Mouse (Mus musculus): ENCODE results near the gene Olfr951. TPM values are rescaled to one million over a fixed set of nuclear protein-coding genes. Genes with fewer than 3 reads are reported as not detected.

Olfr951 gene
- polyA plus RNA-seq (2014; fragmentation: Nextera tagmentation; extraction: Ambion mirVana): not detected in 2 replicates

- WGBS: 87% methylated on average over 2 of the region's 2 CpGs
These were observed at the start of gene Olfr951 for GRCm38 (mm10) chr9:39387110-39387509. Gene Olfr951 (plus strand): TSS chr9:39387410.

GRCm38 (mm10) chr9:39427048-39427447, 39.8 kb downstream of the Olfr951 start, which contains the start of gene Olfr952:
Gene Olfr952 (minus strand): TSS chr9:39427148.
- Histone ChIP-seq H3K9me3 (replicated peaks; ENCODE audit: control insufficient read depth, low read length) (no peaks in the 10 kb centered on the region), H3K27me3 (ENCODE audit: control insufficient read depth, insufficient read depth, low read length) (no peaks in the 10 kb centered on the region), H3K4me3 (ENCODE audit: low read depth, low read length) (no peak within 1 kb of the TSS), H3K4me1 (ENCODE audit: control insufficient read depth, insufficient read depth, low read length) (no peaks in the 10 kb centered on the region), H3K27ac (replicated peaks; ENCODE audit: low read depth, low read length) (no peak within 1 kb of the TSS), H3K9ac (replicated peaks; ENCODE audit: low read length) (no peak within 1 kb of the TSS), H3K36me3 (replicated peaks; ENCODE audit: control insufficient read depth, insufficient read depth, low read depth, low read length) (no peaks in the 10 kb centered on the region), H3K4me2 (ENCODE audit: low read depth, low read length) (no peak within 1 kb of the TSS)
- ATAC-seq (replicated peaks; ENCODE audit: insufficient number of reproducible peaks, low FRiP score, low TSS enrichment, low read depth): no peak
- no peak for DNase-seq (ENCODE audit: low spot score)

More at GRCm38 (mm10) chr9:39387110-39387509, at the start of gene Olfr951:
- ATAC-seq (replicated peaks; ENCODE audit: insufficient number of reproducible peaks, low FRiP score, low TSS enrichment, low read depth) (no peak), DNase-seq (ENCODE audit: low spot score) (no peak)
- no peaks in the 10 kb centered on the region for H3K27me3 ChIP-seq (ENCODE audit: control insufficient read depth, insufficient read depth, low read length)
- H3K9me3 ChIP-seq (replicated peaks; ENCODE audit: control insufficient read depth, low read length): no peaks in the 10 kb centered on the region
- H3K4me3 ChIP-seq (ENCODE audit: low read depth, low read length): no peak within 1 kb of the TSS
- H3K4me1 ChIP-seq (ENCODE audit: control insufficient read depth, insufficient read depth, low read length): no peaks in the 10 kb centered on the region
- no peaks in the 10 kb centered on the region for H3K36me3 ChIP-seq (replicated peaks; ENCODE audit: control insufficient read depth, insufficient read depth, low read depth, low read length)
- H3K9ac ChIP-seq (replicated peaks; ENCODE audit: low read length): no peak within 1 kb of the TSS
- no peak within 1 kb of the TSS for H3K4me2 ChIP-seq (ENCODE audit: low read depth, low read length)
- no peak within 1 kb of the TSS for H3K27ac ChIP-seq (replicated peaks; ENCODE audit: low read depth, low read length)

Other genes with a start within 250 kb of the Olfr951 start
- not detected in 2 replicates for gene Olfr943, start 221.1 kb upstream of the Olfr951 start, polyA plus RNA-seq (2014; fragmentation: Nextera tagmentation; extraction: Ambion mirVana)
- gene Olfr944, start 185.5 kb upstream of the Olfr951 start, polyA plus RNA-seq (2014; fragmentation: Nextera tagmentation; extraction: Ambion mirVana): not detected in 2 replicates
- not detected in 2 replicates for gene Olfr1537, start 137.4 kb upstream of the Olfr951 start, polyA plus RNA-seq (2014; fragmentation: Nextera tagmentation; extraction: Ambion mirVana)
- gene Olfr945, start 110.6 kb upstream of the Olfr951 start, polyA plus RNA-seq (2014; fragmentation: Nextera tagmentation; extraction: Ambion mirVana): not detected in 2 replicates
- not detected in 2 replicates for gene Olfr948, start 61.4 kb upstream of the Olfr951 start, polyA plus RNA-seq (2014; fragmentation: Nextera tagmentation; extraction: Ambion mirVana)
- gene Olfr952, start 39.7 kb downstream of the Olfr951 start, polyA plus RNA-seq (2014; fragmentation: Nextera tagmentation; extraction: Ambion mirVana): not detected in 2 replicates
- not detected in 2 replicates for gene Olfr954, start 69.3 kb downstream of the Olfr951 start, polyA plus RNA-seq (2014; fragmentation: Nextera tagmentation; extraction: Ambion mirVana)
- not detected in 2 replicates for gene Olfr955, start 84.5 kb downstream of the Olfr951 start, polyA plus RNA-seq (2014; fragmentation: Nextera tagmentation; extraction: Ambion mirVana)
- not detected in 2 replicates for gene Olfr44, start 106.6 kb downstream of the Olfr951 start, polyA plus RNA-seq (2014; fragmentation: Nextera tagmentation; extraction: Ambion mirVana)
- not detected in 2 replicates for gene Olfr957, start 128.4 kb downstream of the Olfr951 start, polyA plus RNA-seq (2014; fragmentation: Nextera tagmentation; extraction: Ambion mirVana)
- not detected in 2 replicates for gene Olfr958, start 166.6 kb downstream of the Olfr951 start, polyA plus RNA-seq (2014; fragmentation: Nextera tagmentation; extraction: Ambion mirVana)
- not detected in 2 replicates for gene Olfr959, start 188.2 kb downstream of the Olfr951 start, polyA plus RNA-seq (2014; fragmentation: Nextera tagmentation; extraction: Ambion mirVana)
- 34.3 and 35.0 TPM in 2 replicates for gene AW551984, start 217.0 kb downstream of the Olfr951 start, polyA plus RNA-seq (2014; fragmentation: Nextera tagmentation; extraction: Ambion mirVana)
- not detected in 2 replicates for gene Olfr148, start 223.2 kb downstream of the Olfr951 start, polyA plus RNA-seq (2014; fragmentation: Nextera tagmentation; extraction: Ambion mirVana)
- gene Olfr960, start 234.0 kb downstream of the Olfr951 start, polyA plus RNA-seq (2014; fragmentation: Nextera tagmentation; extraction: Ambion mirVana): not detected in 2 replicates

Data from embryonic facial prominence, embryonic 11.5 days (tissue).